Comparison of ENCODE assay signal across 12 mouse cellular contexts in the genomic region with DNA sequence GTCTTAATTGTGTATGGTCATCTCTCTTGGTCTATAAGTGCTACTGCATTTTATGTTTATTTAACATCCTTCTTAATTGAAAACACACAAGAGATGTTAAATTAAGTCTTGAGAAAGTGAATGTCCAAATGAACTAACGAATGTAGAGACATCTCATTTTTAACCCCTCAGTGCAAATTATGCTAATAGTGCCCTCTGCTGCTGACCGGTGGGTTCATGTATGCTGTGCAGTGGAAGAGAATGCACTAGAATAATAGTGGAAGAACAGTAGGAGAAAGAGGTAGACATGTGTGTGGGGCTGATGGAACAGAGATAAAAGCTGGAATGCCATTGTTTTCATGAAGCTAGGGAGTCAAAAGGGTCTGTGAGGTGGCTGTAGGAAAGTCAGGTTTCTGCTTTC.
DNase-seq lines count a peak whose midpoint lies in the region; ATAC-seq lines count a peak whose summit lies in the region.
"Had no signal": no experiment of that assay in that cellular context is flagged by ENCODE, and none has a peak within 500 bp of the region (broad histone marks: within the 10 kb centered on the region; RNA-seq: fewer than 3 reads in every experiment).

No protein-coding gene starts in this region.

- H3K27me3 ChIP-seq in heart, embryonic 11.5 days (ENCODE audit: control insufficient read depth, insufficient read depth, low read length), result peaks cover 2% of the 10 kb centered on the region; the same call in 1 of the 2 replicates
- H3K27me3 ChIP-seq in lung, embryonic 15.5 days, result no peaks in the 10 kb centered on the region
- H3K27me3 ChIP-seq: forebrain, embryonic 12.5 days had no signal

- no peak overlapping the region for H3K27ac ChIP-seq in heart, embryonic 11.5 days (ENCODE audit: low read depth, low read length)
- no peak overlapping the region for H3K27ac ChIP-seq in lung, embryonic 15.5 days
- H3K27ac ChIP-seq: forebrain, embryonic 12.5 days; liver, embryonic 14.5 days had no signal

- DNase-seq in adrenal gland, postnatal 10 days, result peak; percentile 16
- DNase-seq in adrenal gland, postnatal 25 days, result no peak
- DNase-seq in heart, postnatal 10 days, result peak; percentile 37 to 54
- no peak for DNase-seq in lung, adult 18-20 months
- DNase-seq in lung, postnatal 14 days, result peak; percentile 32
- DNase-seq in cerebellum, adult 9-11 months, result no peak
- DNase-seq: cerebellum, postnatal 36 days; thymus, postnatal 4 days had no signal

- intact Hi-C loops in heart, postnatal 10 days (cut with DNase I), result loop anchor here (1.0 kb wide), 1 partner anchor 576 kb away; no protein-coding TSS in a partner anchor

- no peak overlapping the region for H3K4me2 ChIP-seq in heart, embryonic 11.5 days
- H3K4me2 ChIP-seq in lung, embryonic 15.5 days, result no peak overlapping the region
- H3K4me2 ChIP-seq: forebrain, embryonic 12.5 days had no signal

- 64% methylated on average over 2 of the region's 2 CpGs for WGBS in heart, embryonic 11.5 days (ENCODE audit: insufficient replicate concordance)
- WGBS in lung, embryonic 15.5 days, result 47% methylated on average over 2 of the region's 2 CpGs

- ATAC-seq in heart, embryonic 11.5 days (replicated peaks; ENCODE audit: insufficient number of reproducible peaks, low FRiP score, low TSS enrichment), result no peak
- ATAC-seq in lung, embryonic 15.5 days (ENCODE audit: borderline replicate concordance, extremely low read depth, low FRiP score, low TSS enrichment), result peak; percentile 46; the same call in 1 of the 2 replicates

- H3K4me1 ChIP-seq in heart, embryonic 11.5 days (ENCODE audit: control insufficient read depth, insufficient read depth, low read length), result no peaks in the 10 kb centered on the region
- no peaks in the 10 kb centered on the region for H3K4me1 ChIP-seq in lung, embryonic 15.5 days
- H3K4me1 ChIP-seq: forebrain, embryonic 12.5 days had no signal

- no peaks in the 10 kb centered on the region for H3K36me3 ChIP-seq in heart, embryonic 11.5 days (ENCODE audit: control insufficient read depth, insufficient read depth, low read length)
- H3K36me3 ChIP-seq in lung, embryonic 15.5 days, result no peaks in the 10 kb centered on the region
- H3K36me3 ChIP-seq: forebrain, embryonic 12.5 days had no signal

- no peak overlapping the region for H3K4me3 ChIP-seq in heart, embryonic 11.5 days (ENCODE audit: low read depth, low read length)
- H3K4me3 ChIP-seq in lung, embryonic 15.5 days, result no peak overlapping the region
- H3K4me3 ChIP-seq: forebrain, embryonic 12.5 days had no signal

- H3K9me3 ChIP-seq in heart, embryonic 11.5 days (replicated peaks; ENCODE audit: control insufficient read depth, low read length), result no peaks in the 10 kb centered on the region
- H3K9me3 ChIP-seq in lung, embryonic 15.5 days, result no peaks in the 10 kb centered on the region
- H3K9me3 ChIP-seq: forebrain, embryonic 12.5 days had no signal

- H3K9ac ChIP-seq in heart, embryonic 11.5 days (ENCODE audit: low read depth, low read length), result no peak overlapping the region
- H3K9ac ChIP-seq in lung, embryonic 15.5 days, result no peak overlapping the region
- H3K9ac ChIP-seq: forebrain, embryonic 12.5 days; liver, embryonic 14.5 days had no signal

Comparison
In these comparisons a context has a peak if more than half of its experiments do, and no peak if none do; other contexts are left out.
1. DNase-seq: peak in adrenal gland, postnatal 10 days (single experiment), heart, postnatal 10 days (2 of 2) and lung, postnatal 14 days (single experiment); none in adrenal gland, postnatal 25 days (single experiment), lung, adult 18-20 months (0 of 2) and cerebellum, adult 9-11 months (single experiment).